Mouse (Mus musculus) kidney, postnatal 10 days (tissue): ENCODE results near the gene Hsd11b1.

ENCODE experiments used
- DNase-seq: peaks from one replicate; pipeline ENCODE4 v3.0.0; 2021; ENCODE audit warnings: mixed read lengths

The Hsd11b1 gene

GRCm38 (mm10) chr1:193197494-193198205, 66.2 kb downstream of the Hsd11b1 start:
- no peak for DNase-seq

- no peak for DNase-seq
Observed at GRCm38 (mm10) chr1:193195169-193195810, 68.6 kb downstream of the Hsd11b1 start.

GRCm38 (mm10) chr1:193194416-193195140, 69.3 kb downstream of the Hsd11b1 start:
- DNase-seq, result no peak

- DNase-seq, result no peak
Observed at GRCm38 (mm10) chr1:193191675-193192283, 72.1 kb downstream of the Hsd11b1 start.

- DNase-seq, result no peak
Observed at GRCm38 (mm10) chr1:193189771-193190170, 74.1 kb downstream of the Hsd11b1 start.

- peak; percentile 65 for DNase-seq
Observed at GRCm38 (mm10) chr1:193189151-193189621, 74.7 kb downstream of the Hsd11b1 start.

GRCm38 (mm10) chr1:193188257-193188656, 75.6 kb downstream of the Hsd11b1 start:
- no peak for DNase-seq

GRCm38 (mm10) chr1:193181104-193181503, 82.8 kb downstream of the Hsd11b1 start:
- DNase-seq, result no peak

- DNase-seq, result no peak
Observed at GRCm38 (mm10) chr1:193174143-193174733, 89.6 kb downstream of the Hsd11b1 start.

- no peak for DNase-seq
Observed at GRCm38 (mm10) chr1:193173810-193174129, 90.1 kb downstream of the Hsd11b1 start.

- peak; percentile 97 for DNase-seq
Observed at GRCm38 (mm10) chr1:193172991-193173809, 90.7 kb downstream of the Hsd11b1 start.
